Mouse (Mus musculus) CH12.LX (cell line): ENCODE data around the gene Cdh13. TPM values are rescaled to one million over a fixed set of nuclear protein-coding genes. Genes with fewer than 3 reads are reported as not detected.
A peak's percentile ranks its signal among the peaks of the same experiment; 100 is the strongest.

Experiments
- DNase-seq: peaks from one replicate; pipeline ENCODE4 v3.0.0-alpha.2; 2013; ENCODE audit errors: extremely low read depth
- H3K27ac ChIP-seq: 2 replicates; pipeline ENCODE4 v1.5.1; 2012; ENCODE audit warnings: low read depth, mild to moderate bottlenecking, control low read depth, moderate library complexity; ENCODE audit not compliant: insufficient read depth
- H3K27me3 ChIP-seq: replicated peaks from 2 replicates; pipeline ENCODE3; 2012; ENCODE audit warnings: inconsistent platforms
- H3K36me3 ChIP-seq, 2 experiments: replicated peaks in 1 of 2; 2 replicates each; pipeline versions ENCODE3 to v1.6.1; 2012; ENCODE audit warnings: inconsistent platforms in 1 of 2, low read length in 1 of 2, mild to moderate bottlenecking in 1 of 2, mixed read lengths in 1 of 2, moderate library complexity in 1 of 2; ENCODE audit not compliant: control insufficient read depth in 1 of 2, insufficient read depth in 1 of 2
- H3K4me1 ChIP-seq, 2 experiments: 2 replicates each; pipeline ENCODE4 v1.6.1; 2012; ENCODE audit warnings: inconsistent platforms in 1 of 2, moderate library complexity in 1 of 2; ENCODE audit not compliant: insufficient read depth in 2 of 2, control insufficient read depth in 1 of 2
- H3K4me2 ChIP-seq: 2 replicates; pipeline ENCODE4 v1.6.1; 2012; ENCODE audit warnings: low read depth, mild to moderate bottlenecking, control low read depth; ENCODE audit not compliant: poor library complexity, insufficient read depth, severe bottlenecking
- H3K4me3 ChIP-seq, 3 experiments: fragments of 150-350 bp in 1 of 3; sonication (generic) in 1 of 3; replicated peaks in 1 of 3; 2 replicates each; pipeline versions ENCODE3 to v1.5.1; 2011 to 2012; ENCODE audit warnings: low read depth in 2 of 3, low read length in 2 of 3, mild to moderate bottlenecking in 2 of 3, moderate library complexity in 2 of 3, control low read depth in 1 of 3, improper control_type of control experiment in 1 of 3, inconsistent platforms in 1 of 3, mixed read lengths in 1 of 3; ENCODE audit not compliant: poor library complexity in 1 of 3
- H3K79me2 ChIP-seq: replicated peaks from 2 replicates; pipeline ENCODE4 v1.6.1; 2012; ENCODE audit warnings: mild to moderate bottlenecking, moderate library complexity; ENCODE audit not compliant: control insufficient read depth, poor library complexity, insufficient read depth, severe bottlenecking; ENCODE audit errors: extremely low read depth
- H3K9ac ChIP-seq: 2 replicates; pipeline ENCODE4 v1.6.1; 2012; ENCODE audit warnings: low read depth, mild to moderate bottlenecking, control low read depth, moderate library complexity; ENCODE audit not compliant: insufficient read depth
- H3K9me3 ChIP-seq: replicated peaks from 2 replicates; pipeline ENCODE3; 2012; ENCODE audit warnings: low read length, inconsistent platforms, mixed read lengths
- E2F4 ChIP-seq: IDR thresholded peaks from 2 replicates; pipeline ENCODE4 v1.6.1; 2011; ENCODE audit warnings: low read depth, low read length, improper control_type of control experiment; ENCODE audit not compliant: insufficient replicate concordance
- EP300 ChIP-seq: IDR thresholded peaks from 2 replicates; pipeline ENCODE4 v1.6.1; 2011; ENCODE audit warnings: low read length, improper control_type of control experiment
- HCFC1 ChIP-seq: IDR thresholded peaks from 2 replicates; pipeline ENCODE4 v1.6.1; 2012; ENCODE audit warnings: low read depth, mild to moderate bottlenecking, inconsistent platforms, low read length, improper control_type of control experiment
- IRF4 ChIP-seq: IDR thresholded peaks from 2 replicates; pipeline ENCODE4 v1.6.1; 2014; ENCODE audit warnings: low read depth, mild to moderate bottlenecking, inconsistent platforms, low read length, improper control_type of control experiment
- KAT2A ChIP-seq: IDR thresholded peaks from 2 replicates; pipeline ENCODE4 v1.6.1; 2012; ENCODE audit warnings: low read length, improper control_type of control experiment, inconsistent platforms; ENCODE audit not compliant: insufficient replicate concordance
- MYC ChIP-seq: IDR thresholded peaks from 2 replicates; pipeline ENCODE4 v1.6.1; 2011; ENCODE audit warnings: low read depth, mild to moderate bottlenecking, improper control_type of control experiment, low read length
- NRF1 ChIP-seq: IDR thresholded peaks from 2 replicates; pipeline ENCODE4 v1.6.1; 2014; ENCODE audit warnings: low read depth, mild to moderate bottlenecking, inconsistent platforms, low read length, improper control_type of control experiment, moderate library complexity
- PAX5 ChIP-seq: IDR thresholded peaks from 2 replicates; pipeline ENCODE4 v1.6.1; 2012; ENCODE audit warnings: low read length, inconsistent platforms, mixed read lengths
- POLR2A ChIP-seq: IDR thresholded peaks from 2 replicates; pipeline ENCODE4 v1.6.1; 2011; ENCODE audit warnings: low read depth, mild to moderate bottlenecking, improper control_type of control experiment, low read length
- POLR2AphosphoS2 ChIP-seq: IDR thresholded peaks from 2 replicates; pipeline ENCODE4 v1.6.1; 2011; ENCODE audit warnings: low read depth, low read length, improper control_type of control experiment
- RCOR1 ChIP-seq: conservative IDR thresholded peaks from 2 replicates; pipeline ENCODE4 v1.6.1; 2012; ENCODE audit warnings: low read depth, mild to moderate bottlenecking, inconsistent platforms, low read length, improper control_type of control experiment
- SIN3A ChIP-seq: IDR thresholded peaks from 2 replicates; pipeline ENCODE4 v1.6.1; 2012; ENCODE audit warnings: low read length, improper control_type of control experiment, inconsistent platforms
- SMC3 ChIP-seq: IDR thresholded peaks from 2 replicates; pipeline ENCODE4 v1.6.1; 2011; ENCODE audit warnings: low read depth, low read length, improper control_type of control experiment
- TCF12 ChIP-seq: IDR thresholded peaks from 2 replicates; pipeline ENCODE4 v1.6.1; 2014; ENCODE audit warnings: low read depth, mild to moderate bottlenecking, inconsistent platforms, low read length, improper control_type of control experiment
- UBTF ChIP-seq: IDR thresholded peaks from 2 replicates; pipeline ENCODE4 v1.6.1; 2012; ENCODE audit warnings: low read depth, mild to moderate bottlenecking, inconsistent platforms, low read length, improper control_type of control experiment, moderate library complexity
- dilution Hi-C: fragments of 300-500 bp; cut with MboI; formaldehyde crosslinking; loops from 2 replicates; pipeline ENCODE4 v1.14.3; 2020; ENCODE audit warnings: low sequenced_read_pairs; ENCODE audit not compliant: extremely low pct_unique_long_range_greater_than_20kb, extremely low pct_ligation_motif_present
- in situ Hi-C: fragments of 300-500 bp; cut with MboI; formaldehyde crosslinking; loops from 3 replicates; pipeline ENCODE4 v1.14.3; 2019; ENCODE audit warnings: low sequenced_read_pairs, low pct_ligation_motif_present, low pct_unique_long_range_greater_than_20kb, mixed read lengths
- polyA plus RNA-seq: library from polyadenylated mRNA; unstranded; fragments of >175 nt; gene quantifications from 2 replicates; pipeline ENCODE4 v1.2.1, GENCODE M21; 2012; ENCODE audit warnings: low read depth; ENCODE audit not compliant: insufficient read length
- total RNA-seq, 2 experiments: library from RNA; depleted of rRNA; stranded (reverse); fragments of 300-350 nt in 1 of 2; fragments of >200 nt in 1 of 2; gene quantifications; 2 replicates each; pipeline ENCODE4 v1.2.3; 2012 to 2014

Cdh13 gene
- total and polyA plus RNA-seq, 3 experiments, result not detected

DNA sequence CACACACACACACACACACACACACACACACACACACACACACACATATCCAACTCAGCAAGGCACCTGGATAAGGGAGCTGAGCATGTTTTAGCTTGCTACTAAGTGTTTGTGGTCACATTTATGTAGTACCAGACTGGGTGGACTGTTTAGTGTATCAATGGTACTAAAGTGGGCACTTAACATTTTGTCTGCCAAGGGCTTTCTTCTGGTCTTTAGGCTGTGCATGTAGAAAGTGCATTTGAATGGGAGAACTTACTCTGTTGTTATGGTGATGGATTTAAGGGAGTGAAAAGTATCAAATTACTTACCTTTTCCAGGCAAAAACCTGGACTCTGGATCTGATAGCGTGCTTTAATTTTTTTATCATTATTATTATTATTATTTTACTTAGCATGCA lies 240.4 kb downstream of the Cdh13 start:
- no peak overlapping the region for H3K9ac ChIP-seq
- dilution Hi-C loops, result no loop called here
- in situ Hi-C loops, result no loop called here
- H3K27me3 ChIP-seq, result no peaks in the 10 kb centered on the region
- H3K79me2 ChIP-seq, result no peaks in the 10 kb centered on the region
- H3K9me3 ChIP-seq, result peaks cover 76% of the 10 kb centered on the region
- no peak for DNase-seq
- no peak overlapping the region for H3K4me3 ChIP-seq
- TF ChIP-seq E2F4, result no peak
- TF ChIP-seq MYC, result no peak
- no peak for TF ChIP-seq NRF1
- TF ChIP-seq UBTF, result no peak
- no peak for TF ChIP-seq POLR2A
- TF ChIP-seq SIN3A, result no peak
- no peak for TF ChIP-seq PAX5
- no peak for TF ChIP-seq IRF4
- no peak for TF ChIP-seq HCFC1
- TF ChIP-seq POLR2AphosphoS2, result no peak
- no peak for TF ChIP-seq SMC3
- TF ChIP-seq, all 38 proteins: peak for 0
- Histone ChIP-seq H3K36me3 (no peaks in the 10 kb centered on the region), H3K4me2 (no peak overlapping the region), H3K27ac (no peak overlapping the region), H3K4me1 (no peaks in the 10 kb centered on the region)

DNA sequence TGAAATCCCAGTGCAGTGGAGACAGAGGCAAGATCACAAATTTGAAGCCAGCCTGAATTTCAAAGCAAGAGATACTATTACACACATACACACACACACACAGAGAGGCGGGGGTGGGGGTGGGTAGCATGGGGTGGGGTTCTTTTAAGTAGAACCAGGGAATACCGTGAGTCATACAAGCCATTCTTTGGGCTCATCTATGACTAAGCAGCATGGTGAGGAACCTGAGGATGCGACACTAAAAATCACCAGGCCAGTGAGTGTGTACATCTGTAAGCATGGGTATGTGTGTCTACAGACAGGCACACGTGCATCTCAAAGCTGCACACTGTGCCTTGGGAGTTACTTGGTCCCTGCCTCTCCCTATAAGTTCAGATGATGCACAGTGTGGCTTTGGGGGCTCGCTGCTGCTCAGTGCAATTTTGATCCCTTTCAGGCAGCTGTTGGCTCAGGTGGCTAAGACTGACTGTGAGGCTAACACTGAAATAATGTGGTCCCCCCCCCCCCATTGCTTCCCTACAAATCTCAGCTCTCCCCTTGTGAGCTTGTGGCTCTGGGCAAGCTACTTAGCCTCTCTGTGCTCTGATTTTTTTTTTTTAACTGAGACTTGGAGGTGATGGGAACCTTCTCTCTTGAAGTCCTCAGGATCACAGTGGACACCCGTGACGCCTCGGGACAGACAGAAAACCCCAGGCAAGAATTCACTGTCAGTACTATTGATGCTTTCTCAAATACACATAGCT lies 255.5 kb downstream of the Cdh13 start:
- Histone ChIP-seq H3K4me1 (no peaks in the 10 kb centered on the region), H3K9ac (no peak overlapping the region), H3K27ac (no peak overlapping the region), H3K27me3 (no peaks in the 10 kb centered on the region), H3K36me3 (no peaks in the 10 kb centered on the region), H3K79me2 (no peaks in the 10 kb centered on the region), H3K4me3 (peak overlapping the region in 1 of 3 experiments; percentile 8), H3K4me2 (no peak overlapping the region), H3K9me3 (peaks cover 80% of the 10 kb centered on the region)
- DNase-seq, result no peak
- dilution Hi-C loops (no loop called here), in situ Hi-C loops (no loop called here)
- TF ChIP-seq EP300 (no peak), KAT2A (no peak), UBTF (no peak), RCOR1 (no peak), SMC3 (no peak), TCF12 (no peak), POLR2AphosphoS2 (no peak), NRF1 (no peak)
- TF ChIP-seq, all 38 proteins: peak for 0
